Mouse (Mus musculus) erythroblast, embryonic 14.5 days (primary cell): Measurements from ENCODE around the gene Mvb12a.

ENCODE experiments used
- GATA1 ChIP-seq: IDR thresholded peaks from 2 replicates; pipeline ENCODE4 v1.6.1; 2012; ENCODE audit warnings: low read length, inconsistent platforms, mixed read lengths
- TAL1 ChIP-seq: IDR thresholded peaks from 3 replicates; pipeline ENCODE4 v1.6.1; 2012; ENCODE audit warnings: low read length, inconsistent platforms, mixed read lengths

- no peak for TF ChIP-seq GATA1
- TF ChIP-seq TAL1 = no peak
Measured at GRCm38 (mm10) chr8:71552770-71553169, 10.0 kb downstream of the Mvb12a start.
